Mouse (Mus musculus) cortical plate, adult 2 months (tissue): ENCODE data around the gene Rgs10.

Experiments used
- CTCF ChIP-seq: fragments of 200-500 bp; IDR thresholded peaks from 2 replicates; pipeline ENCODE4 v1.5.1; 2011; ENCODE audit warnings: mild to moderate bottlenecking, control low read depth, low read length; ENCODE audit not compliant: insufficient read depth; ENCODE audit errors: extremely low read depth
- POLR2A ChIP-seq: fragments of 200-500 bp; IDR thresholded peaks from 2 replicates; pipeline ENCODE4 v1.6.1; 2011; ENCODE audit warnings: mild to moderate bottlenecking, low read length, control low read depth; ENCODE audit not compliant: insufficient read depth; ENCODE audit errors: extremely low read depth

DNA sequence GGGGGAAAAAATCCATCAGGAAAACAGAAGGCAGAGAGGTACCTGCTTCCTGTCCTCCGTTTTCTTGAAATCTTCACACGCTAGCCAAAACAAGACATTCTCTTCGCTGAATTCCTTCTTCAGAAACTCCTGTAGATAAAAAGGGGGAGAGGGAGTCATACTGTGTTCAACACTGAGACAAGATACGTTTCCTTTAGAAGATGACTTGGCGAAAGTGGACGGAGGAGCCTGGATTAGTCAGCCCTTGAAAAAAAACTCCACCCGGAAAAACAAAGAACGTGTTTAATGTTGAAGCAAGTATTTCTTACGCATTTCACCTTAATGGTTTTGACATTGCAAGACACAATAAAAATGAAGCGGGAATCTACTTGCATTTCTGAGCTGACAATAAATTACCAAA, 15.4 kb downstream of the Rgs10 start:
- TF ChIP-seq POLR2A (no peak), CTCF (no peak)
